Mouse (Mus musculus): Measurements from ENCODE around the gene B3galt4. TPM values are rescaled to one million over a fixed set of nuclear protein-coding genes. Genes with fewer than 3 reads are reported as not detected.
A peak's percentile ranks its signal among the peaks of the same experiment; 100 is the strongest.

B3galt4 gene
- polyA plus RNA-seq, 1 experiment from 2014 or later, result 2.8 TPM

GRCm38 (mm10) chr17:33924577-33925283 lies 26.6 kb downstream of the B3galt4 start:
- H3K9ac ChIP-seq (ENCODE audit: low read depth, low read length), result no peak overlapping the region
- H3K9me3 ChIP-seq (replicated peaks; ENCODE audit: control insufficient read depth, low read length), result no peaks in the 10 kb centered on the region
- H3K4me1 ChIP-seq (ENCODE audit: control insufficient read depth, insufficient read depth, low read length), result peaks cover 9% of the 10 kb centered on the region
- no peak overlapping the region for H3K4me3 ChIP-seq (ENCODE audit: low read depth, low read length)
- no peak for ATAC-seq (replicated peaks; ENCODE audit: insufficient number of reproducible peaks, low FRiP score, low TSS enrichment)
- 78% methylated on average over 10 of the region's 10 CpGs for WGBS (ENCODE audit: insufficient replicate concordance)
- no peak overlapping the region for H3K4me2 ChIP-seq
- no peak overlapping the region for H3K27ac ChIP-seq (ENCODE audit: low read depth, low read length)
- no peaks in the 10 kb centered on the region; the same call in 1 of the 2 replicates for H3K36me3 ChIP-seq (ENCODE audit: control insufficient read depth, insufficient read depth, low read length)
- no peaks in the 10 kb centered on the region for H3K27me3 ChIP-seq (ENCODE audit: control insufficient read depth, insufficient read depth, low read length)

GRCm38 (mm10) chr17:33921361-33921760 lies 29.9 kb downstream of the B3galt4 start:
- ATAC-seq (replicated peaks; ENCODE audit: insufficient number of reproducible peaks, low FRiP score, low TSS enrichment), result no peak
- H3K4me1 ChIP-seq (ENCODE audit: control insufficient read depth, insufficient read depth, low read length), result peaks cover 18% of the 10 kb centered on the region
- peaks cover 3% of the 10 kb centered on the region; the same call in 1 of the 2 replicates for H3K27me3 ChIP-seq (ENCODE audit: control insufficient read depth, insufficient read depth, low read length)
- H3K9me3 ChIP-seq (replicated peaks; ENCODE audit: control insufficient read depth, low read length), result no peaks in the 10 kb centered on the region
- 79% methylated on average over 7 of the region's 7 CpGs for WGBS (ENCODE audit: insufficient replicate concordance)
- no peak overlapping the region for H3K4me2 ChIP-seq
- no peak overlapping the region for H3K4me3 ChIP-seq (ENCODE audit: low read depth, low read length)
- H3K9ac ChIP-seq (ENCODE audit: low read depth, low read length), result no peak overlapping the region
- no peak overlapping the region for H3K27ac ChIP-seq (ENCODE audit: low read depth, low read length)
- no peaks in the 10 kb centered on the region; the same call in 1 of the 2 replicates for H3K36me3 ChIP-seq (ENCODE audit: control insufficient read depth, insufficient read depth, low read length)

GRCm38 (mm10) chr17:33920282-33921097 lies 30.8 kb downstream of the B3galt4 start:
- H3K9ac ChIP-seq (ENCODE audit: low read depth, low read length), result peak overlapping the region; percentile 77
- H3K4me2 ChIP-seq, result peak overlapping the region; percentile 99
- H3K9me3 ChIP-seq (replicated peaks; ENCODE audit: control insufficient read depth, low read length), result no peaks in the 10 kb centered on the region
- H3K27me3 ChIP-seq (ENCODE audit: control insufficient read depth, insufficient read depth, low read length), result peaks cover 3% of the 10 kb centered on the region; the same call in 1 of the 2 replicates
- peak overlapping the region; percentile 76 for H3K4me3 ChIP-seq (ENCODE audit: low read depth, low read length)
- H3K4me1 ChIP-seq (ENCODE audit: control insufficient read depth, insufficient read depth, low read length), result peaks cover 18% of the 10 kb centered on the region
- H3K36me3 ChIP-seq (ENCODE audit: control insufficient read depth, insufficient read depth, low read length), result no peaks in the 10 kb centered on the region
- under 1% methylated on average over 36 of the region's 36 CpGs for WGBS (ENCODE audit: insufficient replicate concordance)
- H3K27ac ChIP-seq (ENCODE audit: low read depth, low read length), result peak overlapping the region; percentile 60
- ATAC-seq (replicated peaks; ENCODE audit: insufficient number of reproducible peaks, low FRiP score, low TSS enrichment), result no peak

GRCm38 (mm10) chr17:33919351-33920281 lies 31.7 kb downstream of the B3galt4 start:
- peaks cover 3% of the 10 kb centered on the region; the same call in 1 of the 2 replicates for H3K27me3 ChIP-seq (ENCODE audit: control insufficient read depth, insufficient read depth, low read length)
- peaks cover 23% of the 10 kb centered on the region for H3K4me1 ChIP-seq (ENCODE audit: control insufficient read depth, insufficient read depth, low read length)
- no peaks in the 10 kb centered on the region for H3K36me3 ChIP-seq (ENCODE audit: control insufficient read depth, insufficient read depth, low read length)
- H3K27ac ChIP-seq (ENCODE audit: low read depth, low read length), result peak overlapping the region; percentile 71
- H3K9me3 ChIP-seq (replicated peaks; ENCODE audit: control insufficient read depth, low read length), result no peaks in the 10 kb centered on the region
- peak overlapping the region; percentile 77 for H3K9ac ChIP-seq (ENCODE audit: low read depth, low read length)
- ATAC-seq (replicated peaks; ENCODE audit: insufficient number of reproducible peaks, low FRiP score, low TSS enrichment), result peak; percentile 58; the same call in 1 of the 2 replicates
- H3K4me3 ChIP-seq (ENCODE audit: low read depth, low read length), result peak overlapping the region; percentile 76
- under 1% methylated on average over 52 of the region's 52 CpGs for WGBS (ENCODE audit: insufficient replicate concordance)
- H3K4me2 ChIP-seq, result peak overlapping the region; percentile 99

- peak; percentile 16; the same call in 1 of the 2 replicates for ATAC-seq (replicated peaks; ENCODE audit: insufficient number of reproducible peaks, low FRiP score, low TSS enrichment)
- peak overlapping the region; percentile 76 for H3K4me3 ChIP-seq (ENCODE audit: low read depth, low read length)
- 56% methylated on average over 37 of the region's 37 CpGs for WGBS (ENCODE audit: insufficient replicate concordance)
- peaks cover 10% of the 10 kb centered on the region for H3K36me3 ChIP-seq (ENCODE audit: control insufficient read depth, insufficient read depth, low read length)
- peaks cover 23% of the 10 kb centered on the region for H3K4me1 ChIP-seq (ENCODE audit: control insufficient read depth, insufficient read depth, low read length)
- peak overlapping the region; percentile 71 for H3K27ac ChIP-seq (ENCODE audit: low read depth, low read length)
- H3K9me3 ChIP-seq (replicated peaks; ENCODE audit: control insufficient read depth, low read length), result no peaks in the 10 kb centered on the region
- peak overlapping the region; percentile 77 for H3K9ac ChIP-seq (ENCODE audit: low read depth, low read length)
- peaks cover 3% of the 10 kb centered on the region; the same call in 1 of the 2 replicates for H3K27me3 ChIP-seq (ENCODE audit: control insufficient read depth, insufficient read depth, low read length)
- peak overlapping the region; percentile 99 for H3K4me2 ChIP-seq
Measured at GRCm38 (mm10) chr17:33918293-33919203, 32.7 kb downstream of the B3galt4 start.

GRCm38 (mm10) chr17:33917656-33918292 lies 33.5 kb downstream of the B3galt4 start:
- no peak overlapping the region for H3K9ac ChIP-seq (ENCODE audit: low read depth, low read length)
- peaks cover 14% of the 10 kb centered on the region for H3K36me3 ChIP-seq (ENCODE audit: control insufficient read depth, insufficient read depth, low read length)
- H3K27ac ChIP-seq (ENCODE audit: low read depth, low read length), result no peak overlapping the region
- H3K27me3 ChIP-seq (ENCODE audit: control insufficient read depth, insufficient read depth, low read length), result peaks cover 3% of the 10 kb centered on the region; the same call in 1 of the 2 replicates
- H3K4me2 ChIP-seq, result peak overlapping the region; percentile 99
- no peak for ATAC-seq (replicated peaks; ENCODE audit: insufficient number of reproducible peaks, low FRiP score, low TSS enrichment)
- peaks cover 23% of the 10 kb centered on the region for H3K4me1 ChIP-seq (ENCODE audit: control insufficient read depth, insufficient read depth, low read length)
- peak overlapping the region; percentile 66; the same call in 1 of the 2 replicates for H3K4me3 ChIP-seq (ENCODE audit: low read depth, low read length)
- no peaks in the 10 kb centered on the region for H3K9me3 ChIP-seq (replicated peaks; ENCODE audit: control insufficient read depth, low read length)
- 79% methylated on average over 18 of the region's 18 CpGs for WGBS (ENCODE audit: insufficient replicate concordance)

Data from heart, embryonic 11.5 days (tissue).